Mouse (Mus musculus): ENCODE results near the gene Rpl36-ps4. TPM values are rescaled to one million over a fixed set of nuclear protein-coding genes. Genes with fewer than 3 reads are reported as not detected.

The Rpl36-ps4 gene
- total RNA-seq (2021), result not detected

GRCm38 (mm10) chr17:87920677-87921076 lies at the start of gene Rpl36-ps4:
Rpl36-ps4 (plus strand) TSS chr17:87920977.
- no peak for DNase-seq

- DNase-seq, result no peak
Observed at GRCm38 (mm10) chr17:87871461-87872126, 49.2 kb upstream of the Rpl36-ps4 start.

GRCm38 (mm10) chr17:87872286-87872685 lies 48.5 kb upstream of the Rpl36-ps4 start:
- DNase-seq, result no peak

GRCm38 (mm10) chr17:87873456-87873855 lies 47.3 kb upstream of the Rpl36-ps4 start:
- DNase-seq, result no peak

GRCm38 (mm10) chr17:87873943-87874342 lies 46.8 kb upstream of the Rpl36-ps4 start:
- no peak for DNase-seq

GRCm38 (mm10) chr17:87875346-87875920 lies 45.3 kb upstream of the Rpl36-ps4 start:
- no peak for DNase-seq

GRCm38 (mm10) chr17:87876295-87877000 lies 44.3 kb upstream of the Rpl36-ps4 start:
- DNase-seq, result no peak

- peak; percentile 34 to 47 for DNase-seq
Observed at GRCm38 (mm10) chr17:87877207-87878073, 43.3 kb upstream of the Rpl36-ps4 start.

- DNase-seq, result no peak
Observed at GRCm38 (mm10) chr17:87878556-87879483, 42.0 kb upstream of the Rpl36-ps4 start.

- DNase-seq, result no peak
Observed at GRCm38 (mm10) chr17:87879484-87880225, 41.1 kb upstream of the Rpl36-ps4 start.

- DNase-seq, result no peak
Observed at GRCm38 (mm10) chr17:87882594-87882993, 38.2 kb upstream of the Rpl36-ps4 start.

- no peak for DNase-seq
Observed at GRCm38 (mm10) chr17:87897175-87897574, 23.6 kb upstream of the Rpl36-ps4 start.

GRCm38 (mm10) chr17:87900677-87901076 lies 20.1 kb upstream of the Rpl36-ps4 start:
- DNase-seq, result no peak

- DNase-seq, result no peak
Observed at GRCm38 (mm10) chr17:87901163-87901562, 19.6 kb upstream of the Rpl36-ps4 start.

GRCm38 (mm10) chr17:87903213-87903612 lies 17.6 kb upstream of the Rpl36-ps4 start:
- no peak for DNase-seq

GRCm38 (mm10) chr17:87903725-87904124 lies 17.1 kb upstream of the Rpl36-ps4 start:
- no peak for DNase-seq

GRCm38 (mm10) chr17:87915386-87915785 lies 5.4 kb upstream of the Rpl36-ps4 start:
- no peak for DNase-seq

- no peak for DNase-seq
Observed at GRCm38 (mm10) chr17:87918121-87918520, 2.7 kb upstream of the Rpl36-ps4 start.

- DNase-seq, result no peak
Observed at GRCm38 (mm10) chr17:87934326-87934725, 13.5 kb downstream of the Rpl36-ps4 start.

GRCm38 (mm10) chr17:87934736-87935135 lies 14.0 kb downstream of the Rpl36-ps4 start:
- DNase-seq, result no peak

GRCm38 (mm10) chr17:87936156-87936555 lies 15.4 kb downstream of the Rpl36-ps4 start:
- DNase-seq, result no peak

Data from layer of hippocampus, postnatal 36 days (tissue).